Mouse (Mus musculus): ENCODE results near the gene Pafah2. TPM values are rescaled to one million over a fixed set of nuclear protein-coding genes. Genes with fewer than 3 reads are reported as not detected.

Pafah2 gene
- total RNA-seq, 2 experiments from 2014 or later: 5.0 to 7.6 TPM

Small RNA genes lying within 50 kb of the gene (microRNA-seq; reads per million reads assigned to microRNA genes)
- 1.00 to 1.5 reads per million in 2 experiments for gene Gm23634

Other genes starting within 250 kb of the Pafah2 start
- 10 to 100 TPM; 11.9 to 13.9 TPM for gene Cep85, start 209.2 kb upstream of the Pafah2 start, total RNA-seq (2021)
- gene Gm7534, start 193.3 kb upstream of the Pafah2 start, total RNA-seq (2021): not detected
- gene Catsper4, start 168.9 kb upstream of the Pafah2 start, total RNA-seq (2021): not detected
- gene Cnksr1, start 157.9 kb upstream of the Pafah2 start, total RNA-seq (2021): under 1 TPM; 0.57 to 0.70 TPM
- not detected for gene E130218I03Rik, start 152.7 kb upstream of the Pafah2 start, total RNA-seq (2021)
- 10 to 100 TPM in 1 of 2 experiments, 1 to 10 TPM in 1; 9.9 to 10.3 TPM for gene Zfp593, start 150.7 kb upstream of the Pafah2 start, total RNA-seq (2021)
- not detected for gene Gm30191, start 149.4 kb upstream of the Pafah2 start, total RNA-seq (2021)
- 1 to 10 TPM; 3.0 to 3.9 TPM for gene Grrp1, start 142.2 kb upstream of the Pafah2 start, total RNA-seq (2021)
- gene Pdik1l, start 108.4 kb upstream of the Pafah2 start, total RNA-seq (2021): 10 to 100 TPM; 15.2 to 16.7 TPM
- gene Trim63, start 81.2 kb upstream of the Pafah2 start, total RNA-seq (2021): not detected
- under 1 TPM in 1 of 2 experiments, not detected in 1; 0.12 TPM for gene Slc30a2, start 53.1 kb upstream of the Pafah2 start, total RNA-seq (2021)
- 10 to 100 TPM; 46.8 TPM for gene Extl1, start 12.5 kb upstream of the Pafah2 start, total RNA-seq (2021)
- gene Stmn1, start 72.0 kb downstream of the Pafah2 start, total RNA-seq (2021): 100 to 1,000 TPM; 338 to 387 TPM
- 10 to 100 TPM; 53.2 to 66.7 TPM for gene Paqr7, start 100.4 kb downstream of the Pafah2 start, total RNA-seq (2021)
- gene Aunip, start 114.7 kb downstream of the Pafah2 start, total RNA-seq (2021): under 1 TPM in 1 of 2 experiments, not detected in 1; 0.57 TPM
- 10 to 100 TPM; 69.5 to 72.0 TPM for gene Mtfr1l, start 139.1 kb downstream of the Pafah2 start, total RNA-seq (2021)
- gene Selenon, start 155.8 kb downstream of the Pafah2 start, total RNA-seq (2021): 10 to 100 TPM; 15.5 to 16.5 TPM